Mouse (Mus musculus) gastrocnemius, adult 2 months (tissue): ENCODE measurements around the gene Adamtsl2. TPM values are rescaled to one million over a fixed set of nuclear protein-coding genes. Genes with fewer than 3 reads are reported as not detected.

Source experiments
- DNase-seq: peaks from one replicate; pipeline ENCODE4 v3.0.0; 2022
- H3K27ac ChIP-seq: fragments of 200-600 bp; 2 replicates; pipeline ENCODE4 v1.8.1; 2022; ENCODE audit warnings: mild to moderate bottlenecking
- H3K4me3 ChIP-seq: fragments of 200-600 bp; 2 replicates; pipeline ENCODE4 v1.8.1; 2022; ENCODE audit warnings: mild to moderate bottlenecking, moderate library complexity
- CTCF ChIP-seq: fragments of 200-600 bp; IDR thresholded peaks from 2 replicates; pipeline ENCODE4 v1.8.1; 2022; ENCODE audit warnings: antibody characterized with exemption, mild to moderate bottlenecking, moderate library complexity
- intact Hi-C: fragments of 180-260 bp; cut with DNase I; formaldehyde crosslinking; loops from one replicate; pipeline ENCODE4 v1.15.1; 2025
- total RNA-seq, 2 experiments: library from RNA; stranded (reverse); gene quantifications; 2 replicates each; pipeline ENCODE4 v1.2.3; 2021

The Adamtsl2 gene
- total RNA-seq, 2 experiments from 2014 or later = 2.9 to 9.8 TPM

DNA sequence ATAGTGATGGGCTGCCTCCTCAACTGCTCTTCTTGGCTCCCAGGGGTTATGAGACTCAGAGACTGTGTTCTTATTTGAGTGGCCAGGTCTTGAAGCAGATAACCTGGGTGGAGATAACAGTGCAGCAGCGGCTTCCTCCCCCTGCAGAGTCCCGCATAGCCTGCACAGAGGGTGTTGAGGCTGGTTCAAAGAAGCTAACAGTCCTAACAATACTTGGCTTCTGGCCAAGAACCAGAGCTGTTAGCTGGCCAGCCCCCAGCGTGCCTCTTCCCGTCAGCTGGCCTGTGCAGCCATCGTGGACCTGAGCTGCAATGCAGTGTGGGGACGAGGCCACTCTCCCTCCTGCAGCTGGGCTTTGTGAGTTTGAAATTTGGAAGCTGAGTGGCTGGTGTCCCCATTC is 18.6 kb downstream of the Adamtsl2 start:
- no peak overlapping the region for H3K4me3 ChIP-seq
- no peak for TF ChIP-seq CTCF
- intact Hi-C loops = no loop called here
- DNase-seq = peak; percentile 52
- H3K27ac ChIP-seq = peak overlapping the region; percentile 68

DNA sequence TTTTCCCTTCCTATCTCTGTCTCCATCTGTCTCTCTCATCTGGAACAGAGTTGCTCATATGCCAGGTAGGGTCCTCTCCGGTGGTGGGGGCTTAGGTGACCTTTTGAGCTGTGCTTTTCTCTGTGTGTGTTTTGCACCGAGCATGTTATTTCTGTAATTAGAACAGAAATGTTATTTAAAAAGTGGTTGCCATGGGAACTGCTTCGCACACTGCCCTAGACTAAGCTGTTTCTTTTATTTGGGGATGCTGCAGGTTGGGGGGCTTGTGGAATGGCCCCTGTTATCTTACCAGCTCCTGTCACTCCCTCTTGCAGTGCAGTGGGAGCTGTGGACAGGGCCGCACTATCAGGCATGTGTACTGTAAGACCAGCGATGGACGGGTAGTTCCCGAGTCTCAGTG is 24.4 kb downstream of the Adamtsl2 start:
- no peak overlapping the region for H3K4me3 ChIP-seq
- H3K27ac ChIP-seq = no peak overlapping the region
- intact Hi-C loops = no loop called here
- no peak for TF ChIP-seq CTCF
- no peak for DNase-seq

DNA sequence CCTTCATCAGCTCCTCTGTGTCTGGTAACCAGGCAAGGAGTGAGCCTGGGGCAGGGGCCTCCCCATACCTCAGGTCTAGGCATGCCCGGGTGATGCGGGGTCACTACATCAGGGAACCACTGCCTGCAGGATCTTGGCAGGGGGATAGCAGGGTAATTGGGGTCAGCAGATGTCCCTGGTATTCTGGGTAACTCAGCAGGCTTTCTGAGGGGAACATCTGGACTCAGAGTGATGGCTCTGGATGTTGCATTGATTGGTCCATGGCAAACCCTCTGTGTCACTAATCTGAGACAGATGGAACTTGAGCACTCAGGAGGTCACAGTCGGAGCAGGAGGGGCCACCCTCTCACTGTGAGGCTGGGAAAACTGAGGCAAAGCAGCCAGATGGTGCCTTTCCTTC is 27.6 kb downstream of the Adamtsl2 start:
- H3K4me3 ChIP-seq = no peak overlapping the region
- no peak overlapping the region for H3K27ac ChIP-seq
- no peak for DNase-seq
- intact Hi-C loops = no loop called here
- TF ChIP-seq CTCF = no peak

DNA sequence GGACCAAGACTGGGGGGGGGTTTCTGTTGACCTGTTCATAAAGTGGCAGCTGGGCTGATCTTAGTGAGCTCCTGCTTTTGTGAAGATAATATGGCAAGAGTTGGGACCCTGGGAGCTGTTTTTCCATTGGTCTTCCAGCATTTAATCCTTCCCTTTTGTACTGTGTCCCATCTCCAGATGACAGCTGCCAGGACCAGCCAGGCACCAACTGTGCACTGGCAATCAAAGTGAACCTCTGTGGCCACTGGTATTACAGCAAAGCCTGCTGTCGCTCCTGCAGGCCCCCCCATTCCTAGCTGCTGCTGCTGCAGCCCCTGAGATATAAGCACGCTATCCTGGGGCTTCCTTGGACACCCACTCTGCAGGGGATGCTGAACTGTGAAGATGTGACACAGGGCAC is 29.0 kb downstream of the Adamtsl2 start:
- DNase-seq = no peak
- Histone ChIP-seq H3K27ac (no peak overlapping the region), H3K4me3 (no peak overlapping the region)

DNA sequence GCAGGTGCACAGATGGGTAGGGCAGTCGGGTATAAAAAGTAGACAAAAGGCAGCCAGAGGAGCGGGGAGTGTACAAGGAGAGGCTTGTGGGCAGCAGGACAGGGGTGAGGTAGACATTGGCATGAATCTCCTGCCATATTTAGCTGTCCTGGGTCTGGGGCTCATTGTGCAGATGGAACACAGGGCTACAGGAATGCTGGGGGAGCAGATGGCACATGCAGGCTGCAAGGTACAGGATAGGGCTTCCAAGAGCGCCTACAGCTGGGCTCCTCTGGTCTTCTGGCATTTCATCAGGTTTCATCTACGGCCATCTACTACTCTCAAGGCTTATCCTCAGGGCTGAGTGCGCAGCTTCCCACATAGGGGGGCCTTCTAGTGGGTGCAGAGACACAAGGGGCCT is 29.9 kb downstream of the Adamtsl2 start:
- no peak overlapping the region for H3K27ac ChIP-seq
- no peak for DNase-seq
- no peak for TF ChIP-seq CTCF
- intact Hi-C loops = no loop called here
- no peak overlapping the region for H3K4me3 ChIP-seq

More for the DNA sequence above, 29.0 kb downstream of the Adamtsl2 start:
- TF ChIP-seq CTCF = no peak
- intact Hi-C loops = no loop called here

DNA sequence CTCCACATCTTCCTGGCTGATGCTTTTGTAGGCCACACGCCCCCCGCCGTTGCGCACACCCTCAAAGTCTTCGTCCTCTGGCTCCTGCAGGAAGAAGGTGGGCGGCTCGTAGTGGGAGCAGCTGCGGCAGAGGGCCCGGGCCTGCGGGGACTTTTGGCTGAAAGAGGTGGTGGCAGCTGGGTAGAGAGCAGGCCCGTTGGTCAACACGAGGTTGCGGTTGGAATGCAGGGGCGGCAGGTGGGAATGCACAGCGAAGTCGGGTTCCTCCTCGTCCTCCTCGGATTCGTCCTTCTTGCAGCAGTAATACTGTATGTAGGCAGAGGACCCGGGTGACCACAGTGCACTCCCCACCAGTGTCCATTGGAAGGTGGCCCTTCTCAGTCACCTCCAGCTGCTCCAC is 33.4 kb downstream of the Adamtsl2 start:
- intact Hi-C loops = no loop called here
- H3K4me3 ChIP-seq = no peak overlapping the region
- no peak for TF ChIP-seq CTCF
- no peak overlapping the region for H3K27ac ChIP-seq
- DNase-seq = no peak

DNA sequence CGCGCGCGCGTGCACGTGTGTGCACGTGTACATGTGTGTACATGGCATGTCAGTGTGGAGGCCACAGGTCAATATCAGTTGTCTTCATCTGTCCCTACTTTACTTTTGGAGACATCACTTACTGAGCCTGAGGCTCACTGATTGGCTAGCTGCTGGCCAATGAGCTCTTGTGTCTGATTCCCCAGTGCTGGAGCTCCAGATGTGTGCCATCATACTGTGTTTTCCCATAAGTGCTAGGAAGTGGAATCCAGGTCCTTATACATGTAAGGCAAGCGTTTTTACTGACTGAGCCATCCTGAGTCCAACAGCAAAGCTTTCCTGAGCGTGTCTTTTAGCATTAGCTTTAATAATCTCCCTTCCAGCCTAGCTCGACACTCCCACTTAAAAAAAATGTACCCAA is 35.0 kb downstream of the Adamtsl2 start:
- intact Hi-C loops = no loop called here
- Histone ChIP-seq H3K4me3 (no peak overlapping the region), H3K27ac (no peak overlapping the region)
- DNase-seq = no peak
- no peak for TF ChIP-seq CTCF

DNA sequence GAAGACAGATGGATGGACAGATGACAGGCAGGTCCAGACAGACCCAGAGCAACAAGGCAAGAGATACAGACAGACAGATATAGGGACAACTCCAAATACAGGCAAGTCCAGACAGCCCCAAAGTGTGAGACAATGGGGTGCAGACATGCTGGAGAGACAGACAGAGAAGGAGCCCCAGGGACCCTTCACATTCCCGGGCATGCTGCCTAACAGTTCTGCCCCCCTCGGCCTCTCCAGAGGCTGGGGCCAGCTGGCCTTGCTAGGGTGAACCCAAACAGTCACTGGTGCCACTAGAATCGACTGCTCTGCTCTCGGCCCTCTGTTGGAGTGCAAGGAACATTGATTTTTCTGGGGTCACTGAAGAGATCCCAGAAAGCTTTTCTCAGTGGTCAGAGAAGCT is 39.3 kb downstream of the Adamtsl2 start:
- no peak for DNase-seq
- Histone ChIP-seq H3K27ac (no peak overlapping the region), H3K4me3 (no peak overlapping the region)
- intact Hi-C loops = no loop called here
- no peak for TF ChIP-seq CTCF

DNA sequence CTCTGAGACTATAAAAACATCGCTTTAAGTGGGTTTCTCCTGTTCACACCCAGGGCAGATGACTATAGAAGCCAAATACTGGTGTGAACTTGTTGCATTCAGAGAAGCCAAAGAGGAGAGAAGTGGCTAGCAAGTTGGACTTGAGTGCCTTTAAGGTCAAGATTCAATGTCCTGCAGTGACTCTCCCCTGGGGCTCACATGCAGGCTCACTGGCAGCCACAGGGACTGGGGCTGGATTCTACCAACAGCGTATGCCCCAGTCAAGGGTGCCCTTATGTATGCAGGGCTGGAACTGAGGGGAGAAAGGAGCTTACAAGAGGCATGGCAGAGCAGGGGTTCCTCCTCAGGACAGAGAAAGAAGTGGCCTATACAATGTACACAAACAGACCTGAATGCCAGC is 40.6 kb downstream of the Adamtsl2 start:
- TF ChIP-seq CTCF = no peak
- Histone ChIP-seq H3K4me3 (no peak overlapping the region), H3K27ac (0 out of 2 replicates have a peak overlapping the region, but pooled peaks have one; percentile 3)
- no peak for DNase-seq
- intact Hi-C loops = loop anchor here (2.0 to 5.0 kb wide), 2 partner anchors 45 to 77 kb away; no protein-coding TSS in a partner anchor

DNA sequence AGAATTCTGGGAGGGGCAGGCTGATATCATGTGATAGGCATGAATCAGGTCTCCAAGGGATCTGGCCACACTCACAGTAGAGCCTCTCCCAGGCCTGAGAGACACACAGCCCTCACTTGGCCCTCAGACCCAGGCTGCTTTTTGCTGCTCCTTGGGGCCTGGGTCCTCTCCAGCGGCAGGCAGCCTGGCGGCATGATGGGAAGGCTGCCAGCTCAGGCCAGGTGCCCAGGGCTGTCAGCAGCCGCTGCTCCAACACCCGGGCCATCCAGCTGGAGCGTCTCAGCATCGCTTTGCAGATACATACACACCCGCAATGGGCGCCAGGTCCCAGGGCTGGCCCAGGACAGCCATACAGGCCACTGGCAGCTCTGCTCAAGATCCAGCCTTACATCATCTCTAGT is 41.1 kb downstream of the Adamtsl2 start:
- Histone ChIP-seq H3K4me3 (no peak overlapping the region), H3K27ac (peak overlapping the region; percentile 35)
- intact Hi-C loops = loop anchor here (2.0 to 5.0 kb wide), 2 partner anchors 45 to 78 kb away; no protein-coding TSS in a partner anchor
- peak; percentile 84 for DNase-seq
- TF ChIP-seq CTCF = no peak

DNA sequence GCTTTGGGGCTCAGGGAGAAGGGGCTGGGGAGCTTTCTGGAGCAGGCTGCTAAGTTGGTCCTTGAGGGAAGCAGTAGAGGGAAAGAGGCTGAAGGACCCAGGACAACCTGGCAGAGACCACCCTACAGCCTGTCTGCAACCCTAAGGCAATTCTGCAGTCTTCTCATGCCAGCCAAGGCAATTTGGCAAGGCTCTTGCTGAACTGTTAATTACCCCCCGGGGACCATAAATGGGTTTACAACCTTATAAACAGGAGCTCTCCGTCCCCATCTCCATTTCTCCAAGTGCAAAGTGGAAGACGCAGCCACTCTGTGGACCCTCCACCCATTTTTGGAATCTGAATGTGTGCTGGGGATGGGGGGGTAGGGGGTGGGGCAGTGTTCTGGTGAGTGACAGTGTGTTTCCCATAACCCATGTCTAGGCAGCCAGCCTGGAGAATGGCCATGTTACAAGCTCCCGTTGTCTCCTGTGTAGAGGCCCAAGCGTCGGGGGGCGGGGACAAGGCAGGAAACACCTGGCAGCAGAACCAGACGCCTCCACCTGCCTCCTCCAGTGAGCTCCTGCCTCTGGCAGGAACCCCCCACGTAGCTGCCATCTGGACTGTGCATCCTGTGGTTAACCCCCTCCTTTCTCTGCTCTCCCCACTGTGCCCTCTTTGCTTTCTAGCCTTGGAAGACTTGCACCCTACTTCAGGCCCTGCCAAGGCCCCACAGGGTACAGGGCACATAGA is 42.6 kb downstream of the Adamtsl2 start:
- intact Hi-C loops = loop anchor here (2.0 to 5.0 kb wide), 2 partner anchors 47 to 79 kb away; no protein-coding TSS in a partner anchor
- no peak for TF ChIP-seq CTCF
- no peak for DNase-seq
- no peak overlapping the region for H3K4me3 ChIP-seq
- H3K27ac ChIP-seq = no peak overlapping the region

DNA sequence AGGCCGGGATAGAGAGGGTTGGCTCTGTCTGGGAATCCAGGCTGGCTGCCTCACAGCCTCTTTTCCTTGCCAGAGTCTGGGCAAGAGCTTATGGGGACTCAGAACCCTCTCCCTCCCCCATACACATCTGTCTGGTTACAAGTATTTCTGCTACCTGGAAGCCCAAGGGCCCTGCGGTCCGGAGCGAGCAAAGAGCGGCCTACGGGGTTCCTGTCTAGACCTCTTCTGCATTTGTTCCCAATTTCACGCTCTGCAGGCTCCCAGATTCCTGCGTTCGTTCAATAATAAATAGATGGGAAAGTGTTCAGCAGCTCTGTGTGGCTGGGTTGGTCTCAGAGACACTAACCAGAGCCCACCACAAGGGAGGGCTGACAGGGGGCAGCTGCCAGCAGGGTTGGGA is 43.4 kb downstream of the Adamtsl2 start:
- no peak for DNase-seq
- H3K27ac ChIP-seq = no peak overlapping the region
- intact Hi-C loops = loop anchor here (5.0 kb wide), 1 partner anchor 80 kb away; no protein-coding TSS in a partner anchor
- no peak overlapping the region for H3K4me3 ChIP-seq
- no peak for TF ChIP-seq CTCF

DNA sequence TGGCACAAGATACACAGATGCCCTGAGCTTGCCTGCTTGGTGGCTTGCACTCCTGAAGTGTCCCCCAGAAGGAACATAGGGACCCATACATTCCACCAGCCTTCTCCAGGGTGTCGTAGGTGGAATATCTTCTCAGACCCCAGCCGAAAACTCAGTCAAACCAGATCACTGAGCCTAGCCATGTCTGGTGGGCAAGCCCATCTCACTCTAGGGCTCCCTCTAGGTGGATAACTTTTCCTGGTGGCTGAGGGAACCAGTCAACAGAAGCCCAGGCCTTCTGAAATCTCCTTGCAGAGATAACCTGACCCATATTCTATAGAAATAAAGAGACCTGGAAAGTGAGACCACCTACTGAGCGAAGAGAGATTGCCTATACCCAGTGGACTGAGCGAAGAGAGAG is 43.9 kb downstream of the Adamtsl2 start:
- no peak for TF ChIP-seq CTCF
- Histone ChIP-seq H3K4me3 (no peak overlapping the region), H3K27ac (no peak overlapping the region)
- intact Hi-C loops = loop anchor here (5.0 kb wide), 1 partner anchor 81 kb away; no protein-coding TSS in a partner anchor
- no peak for DNase-seq

DNA sequence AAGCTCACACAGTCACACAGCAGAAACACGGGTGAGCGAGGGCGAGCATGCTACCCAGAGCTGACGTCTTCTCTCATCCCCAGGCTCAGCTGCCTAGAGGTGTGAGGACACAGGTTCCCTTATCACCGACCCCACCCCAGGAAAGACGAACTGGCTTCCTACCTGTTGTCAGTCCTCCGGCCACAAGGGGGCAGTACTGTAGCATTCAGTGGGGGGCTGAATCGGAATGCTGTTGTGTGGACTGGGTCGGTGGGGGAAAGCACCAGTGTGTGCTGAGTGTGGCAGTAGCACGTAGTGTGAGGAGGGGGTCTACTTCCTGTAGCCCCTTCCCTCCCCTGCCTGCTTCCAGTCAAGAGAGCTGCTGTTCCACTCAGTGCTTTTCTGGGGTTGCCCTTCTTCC is 46.8 kb downstream of the Adamtsl2 start:
- intact Hi-C loops = loop anchor here (1.0 to 5.0 kb wide), 2 partner anchors 51 to 109 kb away; no protein-coding TSS in a partner anchor
- Histone ChIP-seq H3K4me3 (no peak overlapping the region), H3K27ac (no peak overlapping the region)
- DNase-seq = peak; percentile 71
- peak; percentile 83 for TF ChIP-seq CTCF
